Mouse (Mus musculus) layer of hippocampus, postnatal 10 days (tissue): ENCODE results near the gene Ctc1. TPM values are rescaled to one million over a fixed set of nuclear protein-coding genes. Genes with fewer than 3 reads are reported as not detected.

Experiments used
- microRNA-seq, 2 experiments: library from miRNA; unstranded; fragments of <30 nt; microRNA quantifications; one replicate each; pipeline ENCODE4 v1.2.0; 2021
- total RNA-seq, 2 experiments: library from RNA; stranded (reverse); gene quantifications; 2 replicates each; pipeline ENCODE4 v1.2.3; 2021

The Ctc1 gene
- total RNA-seq, 2 experiments from 2014 or later: 41.1 to 50.7 TPM

Small RNA genes lying within 50 kb of the gene (microRNA-seq; reads per million reads assigned to microRNA genes)
- gene Mir3062: 0.39 to 1.6 reads per million in 2 experiments

Other genes starting within 250 kb of the Ctc1 start
- gene Ndel1, start 144.1 kb upstream of the Ctc1 start, total RNA-seq: 10 to 100 TPM; 82.4 to 87.0 TPM
- gene Rnf222, start 127.4 kb upstream of the Ctc1 start, total RNA-seq: not detected
- 100 to 1,000 TPM; 734 to 739 TPM for gene Rpl26, start 114.3 kb upstream of the Ctc1 start, total RNA-seq
- under 1 TPM; 0.45 to 0.62 TPM for gene Odf4, start 88.8 kb upstream of the Ctc1 start, total RNA-seq
- gene Arhgef15, start 58.4 kb upstream of the Ctc1 start, total RNA-seq: 10 to 100 TPM; 12.2 to 17.4 TPM
- 1 to 10 TPM; 4.3 to 4.4 TPM for gene Slc25a35, start 47.8 kb upstream of the Ctc1 start, total RNA-seq
- 10 to 100 TPM; 16.2 to 20.5 TPM for gene Rangrf, start 40.7 kb upstream of the Ctc1 start, total RNA-seq
- gene Pfas, start 7.5 kb upstream of the Ctc1 start, total RNA-seq: 10 to 100 TPM; 26.2 to 37.5 TPM
- 1 to 10 TPM; 5.3 to 6.0 TPM for gene Aurkb, start 29.7 kb downstream of the Ctc1 start, total RNA-seq
- gene Borcs6, start 43.8 kb downstream of the Ctc1 start, total RNA-seq: 10 to 100 TPM; 24.2 to 24.9 TPM
- 10 to 100 TPM; 10.4 to 14.0 TPM for gene Tmem107, start 54.9 kb downstream of the Ctc1 start, total RNA-seq
- gene Vamp2, start 72.6 kb downstream of the Ctc1 start, total RNA-seq: 1,000 to 10,000 TPM in 1 of 2 experiments, 100 to 1,000 TPM in 1; 909 to 1,029 TPM
- gene Per1, start 79.3 kb downstream of the Ctc1 start, total RNA-seq: 10 to 100 TPM; 54.4 to 67.2 TPM
- under 1 TPM; 0.54 to 0.96 TPM for gene Hes7, start 104.5 kb downstream of the Ctc1 start, total RNA-seq
- gene 9130213A22Rik, start 106.7 kb downstream of the Ctc1 start, total RNA-seq: under 1 TPM; 0.59 to 0.89 TPM
- gene Aloxe3, start 110.0 kb downstream of the Ctc1 start, total RNA-seq: 1 to 10 TPM; 5.8 to 6.6 TPM
- under 1 TPM; 0.27 to 0.31 TPM for gene Alox12b, start 141.1 kb downstream of the Ctc1 start, total RNA-seq
- 1 to 10 TPM; 5.2 to 6.9 TPM for gene Alox8, start 181.9 kb downstream of the Ctc1 start, total RNA-seq
- gene Gucy2e, start 221.1 kb downstream of the Ctc1 start, total RNA-seq: under 1 TPM; 0.60 to 0.94 TPM